Mouse (Mus musculus) lung, postnatal 0 days (tissue): ENCODE data around the gene Etv6. TPM values are rescaled to one million over a fixed set of nuclear protein-coding genes. Genes with fewer than 3 reads are reported as not detected.

Experiments
- ATAC-seq: fragments of 200-750 bp; cut with Nextera tagmentation; 2 replicates; pipeline ENCODE4 v1.8.0; 2017; ENCODE audit warnings: moderate library complexity
- DNase-seq: peaks from one replicate; pipeline ENCODE4 v3.0.0-alpha.2; 2016; ENCODE audit warnings: low spot score
- H3K27ac ChIP-seq: fragments of 300-500 bp; sonication (generic); 2 replicates; pipeline ENCODE4 v1.5.1; 2014; ENCODE audit warnings: antibody characterized with exemption, mild to moderate bottlenecking, low read length, mixed read lengths
- H3K27me3 ChIP-seq: fragments of 300-500 bp; sonication (generic); replicated peaks from 2 replicates; pipeline ENCODE4 v1.6.1; 2014; ENCODE audit warnings: low read length, mixed read lengths; ENCODE audit not compliant: insufficient read depth
- H3K36me3 ChIP-seq: fragments of 300-500 bp; sonication (generic); 2 replicates; pipeline ENCODE4 v1.6.1; 2014; ENCODE audit warnings: low read length, mixed read lengths; ENCODE audit not compliant: insufficient read depth
- H3K4me1 ChIP-seq: fragments of 300-500 bp; sonication (generic); 2 replicates; pipeline ENCODE4 v1.6.1; 2014; ENCODE audit warnings: antibody characterized with exemption, low read depth, low read length, mixed read lengths; ENCODE audit not compliant: insufficient read depth
- H3K4me2 ChIP-seq: fragments of 300-500 bp; sonication (generic); replicated peaks from 2 replicates; pipeline ENCODE4 v1.6.1; 2014; ENCODE audit warnings: low read depth, mild to moderate bottlenecking, low read length, moderate library complexity, mixed read lengths
- H3K4me3 ChIP-seq: fragments of 300-500 bp; sonication (generic); 2 replicates; pipeline ENCODE4 v1.5.1; 2014; ENCODE audit warnings: low read depth, low read length
- H3K9ac ChIP-seq: fragments of 300-500 bp; sonication (generic); replicated peaks from 2 replicates; pipeline ENCODE4 v1.6.1; 2014; ENCODE audit warnings: low read depth, mild to moderate bottlenecking
- H3K9me3 ChIP-seq: fragments of 300-500 bp; sonication (generic); 2 replicates; pipeline ENCODE4 v1.6.1; 2016; ENCODE audit warnings: low read length, mixed read lengths
- CTCF ChIP-seq: IDR thresholded peaks from 2 replicates; pipeline ENCODE4 v1.5.1; 2016; ENCODE audit warnings: antibody characterized with exemption, mild to moderate bottlenecking
- EP300 ChIP-seq: IDR thresholded peaks from 2 replicates; pipeline ENCODE4 v1.6.1; 2016; ENCODE audit warnings: antibody characterized with exemption, mild to moderate bottlenecking, control low read depth
- WGBS: fragments of 180-500 bp; shearing (Covaris S2); extraction: QIAGEN DNeasy Blood & Tissue Kit; methylation state at CpG from one replicate; pipeline ENCODE4 v1.1.7; 2014; 5-methylcytosine and 5-hydroxymethylcytosine counted together
- polyA plus RNA-seq: library from polyadenylated mRNA; unstranded; fragments of >200 nt; fragmentation: Nextera tagmentation; extraction: Ambion mirVana; gene quantifications from 2 replicates; pipeline ENCODE4 v1.2.1, GENCODE M21; 2015

The Etv6 gene
- polyA plus RNA-seq, 1 experiment from 2014 or later = 5.5 TPM

GRCm38 (mm10) chr6:134047974-134048373 is 12.5 kb downstream of the Etv6 start:
- WGBS = 88% methylated on average over 6 of the region's 6 CpGs
- Histone ChIP-seq H3K27ac (no peak overlapping the region), H3K4me3 (no peak overlapping the region), H3K9ac (no peak overlapping the region), H3K4me1 (peaks cover 6% of the 10 kb centered on the region; the same call in 1 of the 2 replicates), H3K36me3 (no peaks in the 10 kb centered on the region), H3K27me3 (no peaks in the 10 kb centered on the region), H3K4me2 (no peak overlapping the region), H3K9me3 (no peaks in the 10 kb centered on the region)
- TF ChIP-seq CTCF (no peak), EP300 (no peak)
- DNase-seq = no peak
- no peak for ATAC-seq

GRCm38 (mm10) chr6:134048965-134049364 is 13.5 kb downstream of the Etv6 start:
- H3K9me3 ChIP-seq = no peaks in the 10 kb centered on the region
- H3K9ac ChIP-seq = no peak overlapping the region
- no peak overlapping the region for H3K4me3 ChIP-seq
- H3K4me1 ChIP-seq = peaks cover 6% of the 10 kb centered on the region; the same call in 1 of the 2 replicates
- H3K36me3 ChIP-seq = no peaks in the 10 kb centered on the region
- TF ChIP-seq CTCF (no peak), EP300 (no peak)
- no peak overlapping the region for H3K27ac ChIP-seq
- WGBS = 89% methylated on average over 6 of the region's 6 CpGs
- DNase-seq (no peak), ATAC-seq (no peak)
- H3K27me3 ChIP-seq = no peaks in the 10 kb centered on the region
- no peak overlapping the region for H3K4me2 ChIP-seq

- WGBS = 85% methylated on average over 8 of the region's 8 CpGs
- Histone ChIP-seq H3K4me3 (no peak overlapping the region), H3K9me3 (no peaks in the 10 kb centered on the region), H3K4me2 (no peak overlapping the region), H3K27ac (no peak overlapping the region), H3K4me1 (no peaks in the 10 kb centered on the region; the same call in 1 of the 2 replicates), H3K27me3 (no peaks in the 10 kb centered on the region), H3K9ac (no peak overlapping the region), H3K36me3 (no peaks in the 10 kb centered on the region)
- ATAC-seq (no peak), DNase-seq (no peak)
- TF ChIP-seq EP300 (no peak), CTCF (no peak)
Measured at GRCm38 (mm10) chr6:134050466-134050865, 15.0 kb downstream of the Etv6 start.

GRCm38 (mm10) chr6:134051950-134052349 is 16.4 kb downstream of the Etv6 start:
- Histone ChIP-seq H3K27ac (no peak overlapping the region), H3K9me3 (no peaks in the 10 kb centered on the region), H3K36me3 (no peaks in the 10 kb centered on the region), H3K9ac (no peak overlapping the region), H3K4me1 (no peaks in the 10 kb centered on the region; the same call in 1 of the 2 replicates), H3K4me2 (no peak overlapping the region), H3K4me3 (no peak overlapping the region), H3K27me3 (no peaks in the 10 kb centered on the region)
- ATAC-seq (no peak), DNase-seq (no peak)
- no peak for TF ChIP-seq CTCF
- TF ChIP-seq EP300 = no peak
- 60% methylated on average over 7 of the region's 7 CpGs for WGBS

- Histone ChIP-seq H3K4me1 (no peaks in the 10 kb centered on the region; the same call in 1 of the 2 replicates), H3K4me3 (no peak overlapping the region), H3K9ac (no peak overlapping the region), H3K27ac (no peak overlapping the region), H3K9me3 (no peaks in the 10 kb centered on the region), H3K27me3 (no peaks in the 10 kb centered on the region), H3K36me3 (no peaks in the 10 kb centered on the region), H3K4me2 (no peak overlapping the region)
- TF ChIP-seq CTCF (no peak), EP300 (no peak)
- DNase-seq = no peak
- ATAC-seq = no peak
- WGBS = 81% methylated on average over 10 of the region's 10 CpGs
Measured at GRCm38 (mm10) chr6:134053146-134053545, 17.6 kb downstream of the Etv6 start.

GRCm38 (mm10) chr6:134053566-134053965 is 18.1 kb downstream of the Etv6 start:
- H3K4me2 ChIP-seq = no peak overlapping the region
- no peak overlapping the region for H3K9ac ChIP-seq

GRCm38 (mm10) chr6:134055588-134055987 is 20.1 kb downstream of the Etv6 start:
- H3K9me3 ChIP-seq = no peaks in the 10 kb centered on the region
- WGBS = 61% methylated on average over 7 of the region's 7 CpGs

More at GRCm38 (mm10) chr6:134053566-134053965, 18.1 kb downstream of the Etv6 start:
- 59% methylated on average over 7 of the region's 7 CpGs for WGBS
- no peaks in the 10 kb centered on the region for H3K27me3 ChIP-seq
- ATAC-seq (no peak), DNase-seq (no peak)
- H3K9me3 ChIP-seq = no peaks in the 10 kb centered on the region
- H3K4me3 ChIP-seq = no peak overlapping the region
- no peak overlapping the region for H3K27ac ChIP-seq
- H3K4me1 ChIP-seq = no peaks in the 10 kb centered on the region; the same call in 1 of the 2 replicates
- H3K36me3 ChIP-seq = no peaks in the 10 kb centered on the region
- no peak for TF ChIP-seq CTCF
- TF ChIP-seq EP300 = no peak

More at GRCm38 (mm10) chr6:134055588-134055987, 20.1 kb downstream of the Etv6 start:
- ATAC-seq (no peak), DNase-seq (no peak)
- H3K4me2 ChIP-seq = no peak overlapping the region
- no peaks in the 10 kb centered on the region; the same call in 1 of the 2 replicates for H3K4me1 ChIP-seq
- no peaks in the 10 kb centered on the region for H3K27me3 ChIP-seq
- H3K36me3 ChIP-seq = no peaks in the 10 kb centered on the region
- TF ChIP-seq CTCF (no peak), EP300 (no peak)
- no peak overlapping the region for H3K9ac ChIP-seq
- H3K27ac ChIP-seq = no peak overlapping the region
- H3K4me3 ChIP-seq = no peak overlapping the region
